Mouse (Mus musculus) embryonic facial prominence, embryonic 13.5 days (tissue): Measurements from ENCODE around the gene Cadm1. TPM values are rescaled to one million over a fixed set of nuclear protein-coding genes. Genes with fewer than 3 reads are reported as not detected.

ENCODE experiments used
- ATAC-seq: fragments of 200-750 bp; cut with Nextera tagmentation; 2 replicates; pipeline ENCODE4 v1.8.0; 2017; ENCODE audit warnings: low read depth; ENCODE audit not compliant: insufficient number of reproducible peaks, insufficient read depth, low FRiP score, low TSS enrichment
- H3K27ac ChIP-seq: fragments of 300-500 bp; sonication (generic); 2 replicates; pipeline ENCODE4 v1.5.1; 2015; ENCODE audit warnings: moderate library complexity, mild to moderate bottlenecking, inconsistent platforms
- H3K27me3 ChIP-seq: fragments of 300-500 bp; sonication (generic); 2 replicates; pipeline ENCODE4 v1.6.1; 2015; ENCODE audit warnings: mild to moderate bottlenecking, inconsistent platforms
- H3K36me3 ChIP-seq: fragments of 300-500 bp; sonication (generic); 2 replicates; pipeline ENCODE4 v1.6.1; 2015; ENCODE audit warnings: mild to moderate bottlenecking, inconsistent platforms
- H3K4me1 ChIP-seq: fragments of 300-500 bp; sonication (generic); 2 replicates; pipeline ENCODE4 v1.6.1; 2015; ENCODE audit warnings: inconsistent platforms
- H3K4me2 ChIP-seq: fragments of 300-500 bp; sonication (generic); 2 replicates; pipeline ENCODE4 v1.6.1; 2015; ENCODE audit warnings: moderate library complexity, mild to moderate bottlenecking, inconsistent platforms
- H3K4me3 ChIP-seq: fragments of 300-500 bp; sonication (generic); 2 replicates; pipeline ENCODE4 v1.5.1; 2015; ENCODE audit warnings: mild to moderate bottlenecking, inconsistent platforms
- H3K9ac ChIP-seq: fragments of 300-500 bp; sonication (generic); 2 replicates; pipeline ENCODE4 v1.6.1; 2015; ENCODE audit warnings: mild to moderate bottlenecking, inconsistent platforms
- H3K9me3 ChIP-seq: fragments of 300-500 bp; sonication (generic); 2 replicates; pipeline ENCODE4 v1.6.1; 2016; ENCODE audit warnings: inconsistent platforms
- WGBS: fragments of 180-500 bp; shearing (Covaris S2); methylation state at CpG from one replicate; pipeline ENCODE4 v1.1.7; 2015; ENCODE audit warnings: mixed read lengths; 5-methylcytosine and 5-hydroxymethylcytosine counted together
- polyA plus RNA-seq: library from polyadenylated mRNA; unstranded; fragments of >200 nt; fragmentation: Nextera tagmentation; extraction: Ambion mirVana; gene quantifications from 2 replicates; pipeline ENCODE4 v1.2.1, GENCODE M21; 2015

Cadm1 gene
- polyA plus RNA-seq, 1 experiment from 2014 or later, result 53.0 TPM

DNA sequence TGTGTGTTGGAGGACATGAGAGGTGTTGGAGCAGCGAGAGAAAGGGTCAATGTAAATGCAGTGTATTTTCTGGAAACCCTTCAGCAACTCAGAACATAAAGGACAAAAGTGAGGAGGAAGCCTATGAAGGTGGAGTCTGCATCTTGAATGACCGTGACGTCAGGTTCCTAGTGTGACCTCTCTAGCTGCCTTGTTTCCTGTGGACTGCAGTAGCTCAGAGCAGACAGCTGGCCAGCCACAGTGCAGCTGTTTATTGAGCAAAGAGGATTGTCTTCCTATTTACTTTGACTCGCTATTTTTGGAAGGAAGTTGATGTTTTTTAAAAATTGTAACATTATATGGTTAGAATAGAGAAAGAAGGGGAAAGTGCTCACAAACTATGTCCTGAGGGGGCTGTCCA lies 112.7 kb downstream of the Cadm1 start:
- no peak overlapping the region for H3K9ac ChIP-seq
- no peak overlapping the region for H3K27ac ChIP-seq
- H3K4me1 ChIP-seq, result peaks cover 25% of the 10 kb centered on the region
- no peak for ATAC-seq
- 44% methylated on average over 4 of the region's 4 CpGs for WGBS
- no peaks in the 10 kb centered on the region for H3K36me3 ChIP-seq
- H3K9me3 ChIP-seq, result no peaks in the 10 kb centered on the region
- no peaks in the 10 kb centered on the region for H3K27me3 ChIP-seq
- H3K4me3 ChIP-seq, result no peak overlapping the region
- no peak overlapping the region for H3K4me2 ChIP-seq

DNA sequence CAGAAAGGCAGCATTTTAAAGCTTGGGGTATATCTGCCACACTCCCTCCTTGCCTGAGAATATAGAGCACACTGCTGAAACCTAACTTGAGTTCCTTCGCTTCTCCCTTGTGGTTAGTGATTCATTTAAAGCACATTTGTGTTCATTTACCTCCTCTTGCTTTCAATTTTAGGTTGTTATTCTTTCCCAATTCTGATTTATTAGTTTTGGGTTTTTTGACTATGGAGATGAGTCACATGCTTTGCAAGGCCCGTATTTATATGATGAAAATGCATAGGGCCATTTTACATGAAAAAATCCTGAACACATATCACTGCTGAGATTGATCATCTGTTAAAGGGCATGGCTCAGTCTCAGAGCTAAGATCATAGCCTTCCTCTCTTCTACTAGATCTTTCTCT lies 115.1 kb downstream of the Cadm1 start:
- no peaks in the 10 kb centered on the region for H3K27me3 ChIP-seq
- H3K36me3 ChIP-seq, result no peaks in the 10 kb centered on the region
- H3K4me1 ChIP-seq, result peaks cover 20% of the 10 kb centered on the region
- no peak overlapping the region for H3K4me3 ChIP-seq
- no peak overlapping the region for H3K4me2 ChIP-seq
- no peak overlapping the region for H3K27ac ChIP-seq
- H3K9me3 ChIP-seq, result no peaks in the 10 kb centered on the region
- H3K9ac ChIP-seq, result no peak overlapping the region
- ATAC-seq, result no peak
- 51% methylated on average over 2 of the region's 2 CpGs for WGBS

DNA sequence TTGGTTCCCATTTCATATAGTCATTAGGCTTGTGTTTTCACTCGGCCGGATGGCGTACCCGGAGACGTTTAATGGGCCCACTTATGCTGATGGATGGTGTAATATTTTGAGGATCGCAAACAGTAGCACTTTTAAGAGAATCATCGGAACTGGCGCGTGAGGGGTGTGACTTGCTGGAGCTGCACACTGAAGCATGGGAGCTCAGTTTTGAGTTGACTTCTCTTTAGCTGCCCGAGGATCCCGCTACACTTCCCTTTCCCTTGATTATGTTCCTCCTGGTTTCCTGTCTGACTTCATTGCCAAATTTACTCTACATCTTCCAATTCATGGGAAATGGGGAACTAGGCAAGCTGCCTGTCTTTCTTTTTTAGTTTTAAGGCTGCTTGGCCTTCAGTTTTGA lies 121.5 kb downstream of the Cadm1 start:
- no peaks in the 10 kb centered on the region for H3K9me3 ChIP-seq
- H3K27ac ChIP-seq, result no peak overlapping the region
- H3K9ac ChIP-seq, result no peak overlapping the region
- 94% methylated on average over 11 of the region's 11 CpGs for WGBS
- no peaks in the 10 kb centered on the region for H3K27me3 ChIP-seq
- no peak for ATAC-seq
- H3K36me3 ChIP-seq, result no peaks in the 10 kb centered on the region
- H3K4me3 ChIP-seq, result no peak overlapping the region
- peaks cover 17% of the 10 kb centered on the region for H3K4me1 ChIP-seq
- H3K4me2 ChIP-seq, result no peak overlapping the region

DNA sequence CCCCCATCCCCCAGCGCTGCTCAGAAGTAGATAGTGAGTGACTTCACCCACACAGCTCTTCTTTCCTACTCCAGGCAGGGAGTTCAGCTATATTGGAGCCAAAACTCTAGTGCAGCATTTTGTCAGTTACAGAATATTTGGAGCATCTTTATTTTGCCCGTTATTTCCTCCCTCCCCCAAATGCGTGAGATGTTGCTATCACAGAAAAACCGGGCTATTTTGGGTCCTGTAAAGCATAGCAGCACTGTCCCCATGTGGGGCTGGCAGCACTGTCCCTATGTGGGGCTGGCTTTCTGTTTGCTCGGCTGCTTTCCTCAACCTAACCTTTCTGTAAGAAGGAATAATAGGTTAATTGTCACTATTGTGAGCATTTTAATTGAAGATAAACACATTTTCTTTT lies 122.2 kb downstream of the Cadm1 start:
- H3K36me3 ChIP-seq, result no peaks in the 10 kb centered on the region
- no peak for ATAC-seq
- H3K4me3 ChIP-seq, result no peak overlapping the region
- no peak overlapping the region for H3K27ac ChIP-seq
- H3K4me1 ChIP-seq, result peaks cover 11% of the 10 kb centered on the region
- no peak overlapping the region for H3K4me2 ChIP-seq
- H3K9ac ChIP-seq, result no peak overlapping the region
- 82% methylated on average over 5 of the region's 5 CpGs for WGBS
- no peaks in the 10 kb centered on the region for H3K27me3 ChIP-seq
- H3K9me3 ChIP-seq, result no peaks in the 10 kb centered on the region

DNA sequence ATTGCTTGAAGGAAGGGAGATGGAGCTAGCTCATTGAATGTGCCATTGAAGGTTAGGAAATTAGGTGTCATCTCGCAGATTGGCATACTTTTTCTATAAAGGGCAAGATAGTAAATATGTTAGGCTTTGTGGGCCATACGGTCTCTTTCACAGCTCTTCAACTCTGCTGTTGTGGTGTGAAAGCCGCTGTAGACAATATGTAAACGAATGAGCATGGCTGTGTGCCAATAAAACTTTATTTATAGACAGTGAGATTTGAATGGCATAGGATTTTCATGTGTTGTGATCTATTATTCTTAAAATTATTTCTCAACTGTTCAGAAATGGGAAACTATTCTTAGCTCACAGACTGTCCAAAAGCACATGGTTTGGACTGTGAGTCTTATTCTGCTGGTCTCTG lies 123.0 kb downstream of the Cadm1 start:
- no peak overlapping the region for H3K27ac ChIP-seq
- no peaks in the 10 kb centered on the region for H3K27me3 ChIP-seq
- H3K9ac ChIP-seq, result no peak overlapping the region
- peaks cover 6% of the 10 kb centered on the region for H3K4me1 ChIP-seq
- no peak overlapping the region for H3K4me2 ChIP-seq
- H3K36me3 ChIP-seq, result no peaks in the 10 kb centered on the region
- ATAC-seq, result no peak
- no peaks in the 10 kb centered on the region for H3K9me3 ChIP-seq
- no peak overlapping the region for H3K4me3 ChIP-seq
- 82% methylated on average over 4 of the region's 4 CpGs for WGBS

DNA sequence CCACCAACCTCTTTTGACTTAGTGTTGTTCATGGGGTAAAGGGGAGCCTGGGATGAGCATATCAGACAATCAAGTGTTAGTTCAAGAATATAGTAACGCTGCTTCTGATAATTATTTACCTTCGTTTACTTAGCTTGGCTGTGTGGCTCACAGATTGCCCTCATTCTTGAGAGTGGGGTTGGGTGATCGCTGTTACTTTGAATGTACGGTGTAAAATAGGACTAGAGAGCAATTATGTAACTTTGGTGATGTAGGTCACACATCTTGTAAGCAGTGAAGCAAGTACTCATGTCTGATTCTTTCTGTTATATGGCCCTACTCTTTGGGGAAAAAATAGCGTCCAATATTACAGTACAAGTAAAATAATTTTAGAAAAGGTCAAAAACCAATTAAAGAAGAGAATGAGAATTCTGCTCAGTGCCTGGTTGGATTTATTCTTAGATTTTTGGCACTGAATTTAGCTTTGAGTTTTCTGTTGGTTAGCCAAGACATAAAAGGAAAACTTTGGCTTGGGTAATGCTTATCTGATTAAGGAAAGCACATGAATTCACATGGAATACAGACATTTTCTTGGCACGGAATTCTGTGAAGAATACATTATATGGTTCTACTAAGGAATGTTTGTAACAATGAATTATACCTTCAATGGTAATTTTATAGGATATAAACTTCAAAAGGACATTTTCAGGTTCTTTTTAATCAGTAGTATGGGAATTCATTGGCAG lies 129.6 kb downstream of the Cadm1 start:
- no peaks in the 10 kb centered on the region for H3K36me3 ChIP-seq
- no peak overlapping the region for H3K9ac ChIP-seq
- H3K9me3 ChIP-seq, result no peaks in the 10 kb centered on the region
- no peaks in the 10 kb centered on the region for H3K4me1 ChIP-seq
- H3K27me3 ChIP-seq, result no peaks in the 10 kb centered on the region
- WGBS, result 88% methylated on average over 6 of the region's 6 CpGs
- H3K27ac ChIP-seq, result no peak overlapping the region
- no peak overlapping the region for H3K4me3 ChIP-seq
- no peak for ATAC-seq
- H3K4me2 ChIP-seq, result no peak overlapping the region

DNA sequence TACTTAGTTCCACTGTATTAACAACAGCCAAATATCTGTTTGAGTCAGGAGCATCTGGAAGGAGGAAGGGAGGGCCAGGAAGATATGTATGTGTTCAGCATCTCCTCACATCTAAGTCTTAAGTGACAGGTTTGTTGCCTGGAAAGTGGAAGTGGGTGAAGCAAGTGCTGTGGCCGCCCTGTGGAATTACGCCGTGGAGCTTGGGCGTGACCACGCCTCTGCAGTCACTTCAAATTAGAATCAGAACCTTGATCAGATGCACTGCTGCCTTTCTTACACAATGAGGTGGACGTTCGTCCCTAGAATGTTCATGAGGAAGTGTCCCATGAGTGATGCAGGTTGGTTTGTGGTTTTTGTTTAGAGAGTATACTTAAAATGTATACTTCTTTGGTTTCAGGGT lies 131.6 kb downstream of the Cadm1 start:
- WGBS, result 72% methylated on average over 7 of the region's 7 CpGs
- no peaks in the 10 kb centered on the region for H3K27me3 ChIP-seq
- no peak for ATAC-seq

DNA sequence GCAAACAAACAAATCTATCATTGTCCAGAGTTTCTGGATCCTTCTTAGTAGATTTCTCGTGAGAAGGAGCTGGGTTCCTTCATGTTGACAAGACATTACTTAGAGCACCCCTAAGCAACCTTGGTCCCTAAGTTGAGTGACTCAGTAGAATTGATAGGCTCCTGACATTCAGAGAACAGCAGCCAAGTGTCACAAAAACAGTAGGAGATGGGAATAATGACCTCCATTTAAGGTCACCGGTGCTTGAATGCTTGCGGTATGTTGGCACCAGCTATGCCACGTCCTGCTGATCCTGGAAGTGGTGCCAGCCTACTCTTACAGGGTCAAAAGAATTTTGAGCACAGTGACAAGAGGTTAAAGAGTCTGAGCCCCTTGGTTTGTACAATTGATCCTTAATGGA lies 139.2 kb downstream of the Cadm1 start:
- Histone ChIP-seq H3K9me3 (no peaks in the 10 kb centered on the region), H3K9ac (no peak overlapping the region), H3K27me3 (peaks cover 5% of the 10 kb centered on the region; the same call in 1 of the 2 replicates), H3K27ac (no peak overlapping the region), H3K4me2 (no peak overlapping the region), H3K36me3 (no peaks in the 10 kb centered on the region), H3K4me3 (no peak overlapping the region), H3K4me1 (peaks cover 23% of the 10 kb centered on the region)
- WGBS, result 85% methylated on average over 4 of the region's 4 CpGs
- no peak for ATAC-seq

More for the DNA sequence above, 131.6 kb downstream of the Cadm1 start:
- Histone ChIP-seq H3K9ac (no peak overlapping the region), H3K4me2 (no peak overlapping the region), H3K27ac (no peak overlapping the region), H3K4me3 (no peak overlapping the region), H3K9me3 (no peaks in the 10 kb centered on the region), H3K36me3 (no peaks in the 10 kb centered on the region), H3K4me1 (no peaks in the 10 kb centered on the region)

DNA sequence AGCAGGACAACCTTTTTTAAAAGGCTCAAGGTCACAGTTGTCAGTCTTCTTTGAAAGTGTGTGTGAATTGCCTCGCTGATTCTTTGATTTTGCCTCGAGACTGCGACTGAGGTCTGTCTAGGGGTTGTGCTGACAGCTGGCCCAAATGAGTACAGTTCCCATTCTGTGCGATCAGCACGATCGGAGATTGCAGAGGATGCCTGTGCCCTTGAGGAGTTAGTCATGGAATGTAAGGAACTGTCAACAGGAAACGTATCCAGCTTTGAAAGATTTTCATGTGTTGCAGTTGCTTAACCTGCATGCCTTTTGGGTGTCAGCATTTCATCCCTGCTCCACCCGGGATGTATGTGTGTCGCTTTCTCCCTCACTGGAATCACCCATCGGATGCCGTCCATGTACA lies 141.6 kb downstream of the Cadm1 start:
- Histone ChIP-seq H3K4me3 (no peak overlapping the region), H3K27me3 (peaks cover 5% of the 10 kb centered on the region; the same call in 1 of the 2 replicates), H3K9ac (no peak overlapping the region), H3K36me3 (no peaks in the 10 kb centered on the region), H3K27ac (no peak overlapping the region), H3K4me2 (no peak overlapping the region), H3K4me1 (peaks cover 36% of the 10 kb centered on the region), H3K9me3 (no peaks in the 10 kb centered on the region)
- ATAC-seq, result no peak
- 43% methylated on average over 11 of the region's 11 CpGs for WGBS

DNA sequence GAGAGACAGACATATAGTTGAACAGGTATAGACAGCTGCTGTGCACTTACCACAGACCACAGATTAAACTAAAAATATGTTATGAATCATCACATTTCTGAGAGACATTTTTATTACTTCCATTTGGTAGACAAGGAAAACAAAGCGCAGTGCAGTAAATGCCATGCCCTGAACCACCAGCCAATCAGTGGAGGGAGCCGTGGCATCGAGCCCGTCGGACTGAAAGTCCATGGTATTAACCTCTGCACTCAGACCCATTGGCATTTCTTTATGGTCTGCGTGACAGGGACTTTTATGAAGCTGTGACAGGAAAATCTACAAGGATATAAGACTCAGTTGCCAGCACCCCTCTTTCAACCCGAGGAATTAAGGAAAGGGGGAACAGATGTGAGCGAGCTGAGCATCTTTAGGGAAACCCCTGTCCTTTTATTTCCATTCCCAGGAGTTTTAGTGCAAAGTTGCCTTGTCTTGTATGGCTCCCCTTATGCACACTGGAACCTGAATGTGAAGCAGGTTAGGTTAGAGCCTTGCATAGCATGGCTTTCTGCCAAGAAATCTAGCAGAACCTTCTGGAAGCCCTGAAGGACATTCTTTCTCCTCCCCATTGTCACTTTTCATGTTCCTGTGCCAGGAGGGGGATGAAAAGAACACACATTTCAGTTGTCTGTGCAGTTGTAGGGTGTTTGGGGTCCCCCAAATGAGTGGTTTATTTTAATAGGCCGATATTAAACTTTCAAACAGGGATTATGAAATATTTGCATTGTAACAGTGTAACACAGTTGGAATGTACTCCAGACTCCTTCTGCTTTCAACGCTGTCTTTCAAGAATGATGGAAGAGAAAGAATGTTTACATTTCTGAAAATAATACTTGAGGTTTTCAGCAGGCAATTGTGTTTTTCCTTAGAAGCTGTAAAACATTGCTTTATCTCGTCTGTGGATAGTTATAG lies 145.1 kb downstream of the Cadm1 start:
- H3K27me3 ChIP-seq, result peaks cover 11% of the 10 kb centered on the region
- H3K4me3 ChIP-seq, result no peak overlapping the region
- no peaks in the 10 kb centered on the region for H3K9me3 ChIP-seq
- H3K27ac ChIP-seq, result peak overlapping the region; percentile 41; the same call in 1 of the 2 replicates
- no peaks in the 10 kb centered on the region for H3K36me3 ChIP-seq
- 0 out of 2 replicates have a peak, but pooled peaks have one; percentile 62 for ATAC-seq
- 0 out of 2 replicates have a peak overlapping the region, but pooled peaks have one; percentile 5 for H3K4me2 ChIP-seq
- no peak overlapping the region for H3K9ac ChIP-seq
- WGBS, result 38% methylated on average over 11 of the region's 11 CpGs
- peaks cover 36% of the 10 kb centered on the region for H3K4me1 ChIP-seq

DNA sequence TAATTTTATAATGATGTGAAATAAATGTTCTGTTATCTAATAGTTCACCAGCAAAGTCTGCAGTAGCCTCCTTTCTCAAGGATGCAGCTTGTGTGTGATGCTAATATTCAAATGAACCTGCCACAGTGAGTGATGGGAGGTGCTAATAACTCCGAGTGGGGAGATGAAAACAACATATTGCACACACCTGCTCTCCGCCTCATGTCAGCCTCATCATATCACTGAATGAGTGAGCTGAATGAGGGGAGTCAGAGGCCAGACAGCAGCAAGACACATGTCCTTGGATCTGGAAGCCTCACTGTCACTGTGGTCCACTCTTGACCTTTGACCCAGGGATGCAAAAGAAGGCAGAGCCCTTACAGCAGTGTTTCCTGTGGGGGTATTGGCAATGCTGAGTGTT lies 156.9 kb downstream of the Cadm1 start:
- Histone ChIP-seq H3K9me3 (no peaks in the 10 kb centered on the region), H3K4me3 (no peak overlapping the region), H3K36me3 (no peaks in the 10 kb centered on the region), H3K27me3 (peaks cover 6% of the 10 kb centered on the region; the same call in 1 of the 2 replicates), H3K4me1 (peaks cover 34% of the 10 kb centered on the region), H3K4me2 (no peak overlapping the region), H3K27ac (no peak overlapping the region), H3K9ac (no peak overlapping the region)
- 79% methylated on average over 2 of the region's 2 CpGs for WGBS
- no peak for ATAC-seq
